Mouse (Mus musculus) CH12.LX (cell line): Measurements from ENCODE around the gene S100a16.

Experiments
- CTCF ChIP-seq, 2 experiments: IDR thresholded peaks in 1 of 2; conservative IDR thresholded peaks in 1 of 2; 2 replicates each; pipeline ENCODE4 v1.5.1; 2011 to 2012; ENCODE audit warnings: low read depth in 2 of 2, low read length in 2 of 2, improper control_type of control experiment in 1 of 2, inconsistent platforms in 1 of 2, mild to moderate bottlenecking in 1 of 2, moderate library complexity in 1 of 2
- E2F4 ChIP-seq: IDR thresholded peaks from 2 replicates; pipeline ENCODE4 v1.6.1; 2011; ENCODE audit warnings: low read depth, low read length, improper control_type of control experiment; ENCODE audit not compliant: insufficient replicate concordance
- ETS1 ChIP-seq: conservative IDR thresholded peaks from 2 replicates; pipeline ENCODE4 v1.6.1; 2012; ENCODE audit warnings: low read depth, mild to moderate bottlenecking, inconsistent platforms, low read length, improper control_type of control experiment, moderate library complexity
- JUN ChIP-seq: IDR thresholded peaks from 2 replicates; pipeline ENCODE4 v1.6.1; 2011; ENCODE audit warnings: low read depth, mild to moderate bottlenecking, low read length, improper control_type of control experiment, moderate library complexity; ENCODE audit not compliant: insufficient read depth
- MAFK ChIP-seq: IDR thresholded peaks from 2 replicates; pipeline ENCODE4 v1.6.1; 2011; ENCODE audit warnings: low read length, improper control_type of control experiment; ENCODE audit not compliant: insufficient replicate concordance
- POLR2A ChIP-seq: IDR thresholded peaks from 2 replicates; pipeline ENCODE4 v1.6.1; 2011; ENCODE audit warnings: low read depth, mild to moderate bottlenecking, improper control_type of control experiment, low read length
- POLR2AphosphoS2 ChIP-seq: IDR thresholded peaks from 2 replicates; pipeline ENCODE4 v1.6.1; 2011; ENCODE audit warnings: low read depth, low read length, improper control_type of control experiment
- RCOR1 ChIP-seq: conservative IDR thresholded peaks from 2 replicates; pipeline ENCODE4 v1.6.1; 2012; ENCODE audit warnings: low read depth, mild to moderate bottlenecking, inconsistent platforms, low read length, improper control_type of control experiment
- SMC3 ChIP-seq: IDR thresholded peaks from 2 replicates; pipeline ENCODE4 v1.6.1; 2011; ENCODE audit warnings: low read depth, low read length, improper control_type of control experiment
- TCF12 ChIP-seq: IDR thresholded peaks from 2 replicates; pipeline ENCODE4 v1.6.1; 2014; ENCODE audit warnings: low read depth, mild to moderate bottlenecking, inconsistent platforms, low read length, improper control_type of control experiment
- ZKSCAN1 ChIP-seq: IDR thresholded peaks from 2 replicates; pipeline ENCODE4 v1.6.1; 2012; ENCODE audit warnings: low read depth, inconsistent platforms, low read length, improper control_type of control experiment, borderline replicate concordance
- ZMIZ1 ChIP-seq: IDR thresholded peaks from 2 replicates; pipeline ENCODE4 v1.6.1; 2012; ENCODE audit warnings: low read depth, mild to moderate bottlenecking, inconsistent platforms, low read length, improper control_type of control experiment
- ZNF384 ChIP-seq: IDR thresholded peaks from 2 replicates; pipeline ENCODE4 v1.6.1; 2012; ENCODE audit warnings: low read depth, low read length, improper control_type of control experiment, inconsistent platforms

GRCm38 (mm10) chr3:90585595-90585994, 48.5 kb downstream of the S100a16 start:
- peak; percentile 91 for TF ChIP-seq SMC3
- TF ChIP-seq ZNF384, result no peak
- peak; percentile 84 to 87 for TF ChIP-seq CTCF (conservative IDR thresholded peaks at IDR 0.05 in 1 of 2, IDR thresholded peaks at IDR 0.05 in 1 of 2; ENCODE audit: low read depth in 2 of 2, low read length in 2 of 2)
- no peak for TF ChIP-seq POLR2AphosphoS2
- TF ChIP-seq MAFK, result no peak
- no peak for TF ChIP-seq ZMIZ1
- TF ChIP-seq RCOR1, result no peak
- no peak for TF ChIP-seq JUN
- TF ChIP-seq ETS1, result no peak
- no peak for TF ChIP-seq POLR2A
- TF ChIP-seq TCF12, result no peak
- no peak for TF ChIP-seq ZKSCAN1
- no peak for TF ChIP-seq E2F4
